Mouse (Mus musculus) neural tube, embryonic 11.5 days (tissue): ENCODE data around the gene Hoxc11. TPM values are rescaled to one million over a fixed set of nuclear protein-coding genes. Genes with fewer than 3 reads are reported as not detected.

ENCODE experiments used
- ATAC-seq: fragments of 200-750 bp; cut with Nextera tagmentation; 2 replicates; pipeline ENCODE4 v1.8.0; 2017; ENCODE audit warnings: moderate number of reproducible peaks, mild to moderate bottlenecking, moderate TSS enrichment, moderate library complexity; ENCODE audit not compliant: insufficient read depth, low FRiP score, low TSS enrichment
- DNase-seq: peaks from one replicate; pipeline ENCODE4 v3.0.0-alpha.2; 2015; ENCODE audit warnings: low spot score
- H3K27ac ChIP-seq: fragments of 300-500 bp; sonication (generic); 2 replicates; pipeline ENCODE4 v1.5.1; 2014; ENCODE audit warnings: low read depth, mild to moderate bottlenecking, low read length
- H3K27me3 ChIP-seq: fragments of 300-500 bp; sonication (generic); 2 replicates; pipeline ENCODE4 v1.6.1; 2014; ENCODE audit warnings: mild to moderate bottlenecking, low read length, mixed read lengths; ENCODE audit not compliant: control insufficient read depth, insufficient read depth
- H3K36me3 ChIP-seq: fragments of 300-500 bp; sonication (generic); 2 replicates; pipeline ENCODE4 v1.6.1; 2014; ENCODE audit warnings: mild to moderate bottlenecking, low read length, moderate library complexity, mixed read lengths; ENCODE audit not compliant: control insufficient read depth, insufficient read depth
- H3K4me1 ChIP-seq: fragments of 300-500 bp; sonication (generic); 2 replicates; pipeline ENCODE4 v1.6.1; 2014; ENCODE audit warnings: low read length, mixed read lengths; ENCODE audit not compliant: control insufficient read depth, insufficient read depth
- H3K4me2 ChIP-seq: fragments of 300-500 bp; sonication (generic); 2 replicates; pipeline ENCODE4 v1.6.1; 2014; ENCODE audit warnings: low read depth, mild to moderate bottlenecking, moderate library complexity
- H3K4me3 ChIP-seq: fragments of 300-500 bp; sonication (generic); 2 replicates; pipeline ENCODE4 v1.5.1; 2014; ENCODE audit warnings: low read depth, low read length
- H3K9ac ChIP-seq: fragments of 300-500 bp; sonication (generic); 2 replicates; pipeline ENCODE4 v1.6.1; 2014; ENCODE audit warnings: mild to moderate bottlenecking, low read length
- H3K9me3 ChIP-seq: fragments of 300-500 bp; sonication (generic); 2 replicates; pipeline ENCODE4 v1.6.1; 2016; ENCODE audit warnings: low read length; ENCODE audit not compliant: control insufficient read depth
- WGBS: fragments of 180-500 bp; shearing (Covaris S2); extraction: QIAGEN DNeasy Blood & Tissue Kit; methylation state at CpG from one replicate; pipeline ENCODE4 v1.1.7; 2014; 5-methylcytosine and 5-hydroxymethylcytosine counted together
- polyA plus RNA-seq: library from polyadenylated mRNA; unstranded; fragments of >200 nt; fragmentation: Nextera tagmentation; extraction: Ambion mirVana; gene quantifications from 2 replicates; pipeline ENCODE4 v1.2.1, GENCODE M21; 2014

Gene Hoxc11
- polyA plus RNA-seq, 1 experiment from 2014 or later, result 2.0 TPM

GRCm38 (mm10) chr15:102934438-102934837, 19.8 kb upstream of the Hoxc11 start:
- Histone ChIP-seq H3K9ac (peak overlapping the region; percentile 6; the same call in 1 of the 2 replicates), H3K27ac (no peak overlapping the region), H3K9me3 (no peaks in the 10 kb centered on the region), H3K4me1 (no peaks in the 10 kb centered on the region), H3K36me3 (no peaks in the 10 kb centered on the region), H3K4me3 (no peak overlapping the region), H3K4me2 (no peak overlapping the region), H3K27me3 (peaks cover 100% of the 10 kb centered on the region)
- DNase-seq (no peak), ATAC-seq (no peak)
- WGBS, result 1% methylated on average over 12 of the region's 12 CpGs

GRCm38 (mm10) chr15:102934897-102935296, 19.3 kb upstream of the Hoxc11 start:
- H3K27me3 ChIP-seq, result peaks cover 100% of the 10 kb centered on the region
- no peak overlapping the region for H3K27ac ChIP-seq
- H3K9ac ChIP-seq, result peak overlapping the region; percentile 6; the same call in 1 of the 2 replicates
- no peak for DNase-seq
- under 1% methylated on average over 25 of the region's 27 CpGs for WGBS
- no peaks in the 10 kb centered on the region for H3K4me1 ChIP-seq
- no peaks in the 10 kb centered on the region for H3K36me3 ChIP-seq
- no peaks in the 10 kb centered on the region for H3K9me3 ChIP-seq
- H3K4me2 ChIP-seq, result 0 out of 2 replicates have a peak overlapping the region, but pooled peaks have one; percentile 9
- H3K4me3 ChIP-seq, result no peak overlapping the region
- no peak for ATAC-seq

- H3K4me1 ChIP-seq, result no peaks in the 10 kb centered on the region
- peaks cover 100% of the 10 kb centered on the region for H3K27me3 ChIP-seq
- DNase-seq (no peak), ATAC-seq (no peak)
- H3K9me3 ChIP-seq, result no peaks in the 10 kb centered on the region
- H3K4me3 ChIP-seq, result peak within 1 kb of the TSS; percentile 19
- H3K9ac ChIP-seq, result peak within 1 kb of the TSS; percentile 32
- no peaks in the 10 kb centered on the region for H3K36me3 ChIP-seq
- H3K4me2 ChIP-seq, result no peak within 1 kb of the TSS
- H3K27ac ChIP-seq, result no peak within 1 kb of the TSS
- WGBS, result 2% methylated on average over 31 of the region's 31 CpGs
These were observed 17.8 kb upstream of the Hoxc11 start, which contains the start of gene Hoxc12 for GRCm38 (mm10) chr15:102936279-102936972. TSS of gene Hoxc12 (plus strand) at chr15:102936757.

- Histone ChIP-seq H3K27ac (no peak overlapping the region), H3K36me3 (no peaks in the 10 kb centered on the region), H3K9me3 (no peaks in the 10 kb centered on the region), H3K27me3 (peaks cover 100% of the 10 kb centered on the region), H3K9ac (peak overlapping the region; percentile 32), H3K4me3 (peak overlapping the region; percentile 19), H3K4me1 (no peaks in the 10 kb centered on the region), H3K4me2 (no peak overlapping the region)
- ATAC-seq (no peak), DNase-seq (no peak)
- under 1% methylated on average over 50 of the region's 50 CpGs for whole genome bisulfite sequencing
These were observed 17.1 kb upstream of the Hoxc11 start for GRCm38 (mm10) chr15:102937036-102937666.

GRCm38 (mm10) chr15:102939256-102940155, 14.7 kb upstream of the Hoxc11 start:
- no peak for DNase-seq

GRCm38 (mm10) chr15:102942739-102943467, 11.3 kb upstream of the Hoxc11 start:
- DNase-seq (peak; percentile 70), ATAC-seq (0 out of 2 replicates have a peak, but pooled peaks have one; percentile 54)
- H3K4me2 ChIP-seq, result peak overlapping the region; percentile 39

More at GRCm38 (mm10) chr15:102939256-102940155, 14.7 kb upstream of the Hoxc11 start:
- ATAC-seq, result peak; percentile 56; the same call in 1 of the 2 replicates
- H3K36me3 ChIP-seq, result no peaks in the 10 kb centered on the region
- no peak overlapping the region for H3K9ac ChIP-seq
- H3K27me3 ChIP-seq, result peaks cover 99% of the 10 kb centered on the region
- H3K9me3 ChIP-seq, result no peaks in the 10 kb centered on the region
- H3K27ac ChIP-seq, result 0 out of 2 replicates have a peak overlapping the region, but pooled peaks have one; percentile 4
- WGBS, result 2% methylated on average over 34 of the region's 34 CpGs
- no peaks in the 10 kb centered on the region for H3K4me1 ChIP-seq
- H3K4me2 ChIP-seq, result peak overlapping the region; percentile 30
- peak overlapping the region; percentile 23 for H3K4me3 ChIP-seq

GRCm38 (mm10) chr15:102943468-102943813, 10.8 kb upstream of the Hoxc11 start:
- DNase-seq (no peak), ATAC-seq (no peak)
- Histone ChIP-seq H3K9me3 (no peaks in the 10 kb centered on the region), H3K27me3 (peaks cover 98% of the 10 kb centered on the region), H3K4me2 (peak overlapping the region; percentile 39), H3K27ac (no peak overlapping the region), H3K4me3 (peak overlapping the region; percentile 28), H3K36me3 (no peaks in the 10 kb centered on the region), H3K4me1 (no peaks in the 10 kb centered on the region), H3K9ac (no peak overlapping the region; the same call in 1 of the 2 replicates)
- WGBS, result under 1% methylated on average over 5 of the region's 5 CpGs

More at GRCm38 (mm10) chr15:102942739-102943467, 11.3 kb upstream of the Hoxc11 start:
- Histone ChIP-seq H3K27ac (no peak overlapping the region), H3K4me3 (peak overlapping the region; percentile 28), H3K27me3 (peaks cover 98% of the 10 kb centered on the region), H3K9ac (peak overlapping the region; percentile 61), H3K36me3 (no peaks in the 10 kb centered on the region), H3K4me1 (no peaks in the 10 kb centered on the region), H3K9me3 (no peaks in the 10 kb centered on the region)
- WGBS, result 1% methylated on average over 53 of the region's 53 CpGs
